In genomic region chr4:82860566-82860965, GRCm38 (mm10) we compare ENCODE assay signal across 19 mouse cellular contexts. TPM values are rescaled to one million over a fixed set of nuclear protein-coding genes. Genes with fewer than 3 reads are reported as not detected.
DNase-seq lines count a peak whose midpoint lies in the region; ATAC-seq and TF ChIP-seq lines count a peak whose summit lies in the region.
"Had no signal": no experiment of that assay in that cellular context is flagged by ENCODE, and none has a peak within 500 bp of the region (broad histone marks: within the 10 kb centered on the region; RNA-seq: fewer than 3 reads in every experiment).

No protein-coding gene starts in this region.

- TF ChIP-seq EP300 in stomach, postnatal 0 days (optimal IDR thresholded peaks at IDR 0.05): no peak

- peak overlapping the region; percentile 56; the same call in 1 of the 2 replicates for H3K27ac ChIP-seq in intestine, embryonic 15.5 days
- no peak overlapping the region for H3K27ac ChIP-seq in intestine, postnatal 0 days (ENCODE audit: low read depth, low read length)
- H3K27ac ChIP-seq in stomach, embryonic 16.5 days (ENCODE audit: low read length): peak overlapping the region; percentile 27; the same call in 1 of the 2 replicates
- H3K27ac ChIP-seq in stomach, postnatal 0 days (replicated peaks): no peak overlapping the region; the same call in 1 of the 2 replicates

- DNase-seq in adrenal gland, postnatal 14 days: peak; percentile 21
- no peak for DNase-seq in adrenal gland, adult 8-10 months
- peak; percentile 74 for DNase-seq in heart, adult 11 months
- DNase-seq in heart, postnatal 25 days (ENCODE audit: low spot score): no peak
- DNase-seq in stomach, postnatal 0 days (ENCODE audit: low spot score): no peak
- DNase-seq: cerebellum, postnatal 36 days; kidney, adult 9 months; kidney, postnatal 4 days; lung, adult 2 months; right cerebral cortex, postnatal 25 days; thymus, postnatal 4 days had no signal

- no peaks in the 10 kb centered on the region for H3K27me3 ChIP-seq in intestine, embryonic 15.5 days (replicated peaks)
- H3K27me3 ChIP-seq in intestine, postnatal 0 days (replicated peaks; ENCODE audit: control insufficient read depth, insufficient read depth, low read length): no peaks in the 10 kb centered on the region
- no peaks in the 10 kb centered on the region for H3K27me3 ChIP-seq in stomach, embryonic 16.5 days (ENCODE audit: control insufficient read depth, insufficient read depth, low read length)
- no peaks in the 10 kb centered on the region for H3K27me3 ChIP-seq in stomach, postnatal 0 days (ENCODE audit: control insufficient read depth, insufficient read depth, low read length)

- H3K9me3 ChIP-seq in intestine, embryonic 15.5 days: no peaks in the 10 kb centered on the region
- H3K9me3 ChIP-seq in intestine, postnatal 0 days (ENCODE audit: control insufficient read depth): no peaks in the 10 kb centered on the region
- no peaks in the 10 kb centered on the region for H3K9me3 ChIP-seq in stomach, embryonic 16.5 days (replicated peaks; ENCODE audit: control insufficient read depth, low read length)
- no peaks in the 10 kb centered on the region for H3K9me3 ChIP-seq in stomach, postnatal 0 days (ENCODE audit: control insufficient read depth, low read length)

- H3K9ac ChIP-seq in intestine, embryonic 15.5 days: no peak overlapping the region
- no peak overlapping the region for H3K9ac ChIP-seq in intestine, postnatal 0 days (ENCODE audit: low read depth, low read length)
- H3K9ac ChIP-seq in stomach, embryonic 16.5 days (ENCODE audit: low read length): no peak overlapping the region
- no peak overlapping the region for H3K9ac ChIP-seq in stomach, postnatal 0 days (ENCODE audit: low read length)

- no peak overlapping the region for H3K4me2 ChIP-seq in intestine, embryonic 15.5 days (replicated peaks)
- no peak overlapping the region for H3K4me2 ChIP-seq in intestine, postnatal 0 days (replicated peaks; ENCODE audit: low read depth)
- H3K4me2 ChIP-seq in stomach, embryonic 16.5 days (ENCODE audit: low read depth, low read length): no peak overlapping the region
- H3K4me2 ChIP-seq in stomach, postnatal 0 days (replicated peaks; ENCODE audit: low read depth): no peak overlapping the region

- H3K4me3 ChIP-seq in intestine, embryonic 15.5 days (replicated peaks): no peak overlapping the region
- no peak overlapping the region for H3K4me3 ChIP-seq in intestine, postnatal 0 days (ENCODE audit: low read depth, low read length)
- no peak overlapping the region for H3K4me3 ChIP-seq in stomach, embryonic 16.5 days (replicated peaks; ENCODE audit: low read length)
- H3K4me3 ChIP-seq in stomach, postnatal 0 days (ENCODE audit: low read depth, low read length): no peak overlapping the region

- 43% methylated on average over 3 of the region's 3 CpGs for WGBS in intestine, embryonic 15.5 days
- WGBS in intestine, postnatal 0 days: 29% methylated on average over 3 of the region's 3 CpGs
- WGBS in stomach, embryonic 16.5 days: 32% methylated on average over 3 of the region's 3 CpGs
- WGBS in stomach, postnatal 0 days: 32% methylated on average over 3 of the region's 3 CpGs

- ATAC-seq in intestine, embryonic 15.5 days: peak; percentile 35; the same call in 1 of the 2 replicates
- no peak for ATAC-seq in intestine, postnatal 0 days
- ATAC-seq in stomach, embryonic 16.5 days (ENCODE audit: insufficient read depth, low FRiP score): no peak
- no peak for ATAC-seq in stomach, postnatal 0 days (ENCODE audit: low FRiP score, low TSS enrichment)

- H3K36me3 ChIP-seq in intestine, embryonic 15.5 days: no peaks in the 10 kb centered on the region
- H3K36me3 ChIP-seq in intestine, postnatal 0 days (ENCODE audit: control insufficient read depth, insufficient read depth): no peaks in the 10 kb centered on the region
- H3K36me3 ChIP-seq in stomach, embryonic 16.5 days (ENCODE audit: control insufficient read depth, insufficient read depth, low read length): no peaks in the 10 kb centered on the region
- H3K36me3 ChIP-seq in stomach, postnatal 0 days (ENCODE audit: control insufficient read depth, insufficient read depth, low read length): no peaks in the 10 kb centered on the region

- intact Hi-C loops in heart, postnatal 25 days (cut with DNase I): no loop called here

- TF ChIP-seq CTCF in intestine, postnatal 0 days (IDR thresholded peaks at IDR 0.05; ENCODE audit: low read depth): no peak
- no peak for TF ChIP-seq CTCF in stomach, postnatal 0 days (IDR thresholded peaks at IDR 0.05; ENCODE audit: low read depth)

- H3K4me1 ChIP-seq in intestine, embryonic 15.5 days (replicated peaks): no peaks in the 10 kb centered on the region
- 0 out of 2 replicates have a peak, but pooled peaks cover 3% of the 10 kb centered on the region for H3K4me1 ChIP-seq in intestine, postnatal 0 days (replicated peaks; ENCODE audit: control insufficient read depth, insufficient read depth, low read length)
- H3K4me1 ChIP-seq in stomach, embryonic 16.5 days (ENCODE audit: control insufficient read depth, insufficient read depth, low read length): no peaks in the 10 kb centered on the region
- H3K4me1 ChIP-seq in stomach, postnatal 0 days (replicated peaks; ENCODE audit: control insufficient read depth, insufficient read depth): 0 out of 2 replicates have a peak, but pooled peaks cover 3% of the 10 kb centered on the region

RNA-seq across cellular contexts. Expression of gene Zdhhc21, which starts 0.8 kb away (rescaled TPM):
- total RNA-seq in adrenal gland, postnatal 14 days (2021): 16.1 and 17.2 TPM in 2 replicates
- 10 to 100 TPM; 16.3 to 17.9 (median 17.0) TPM for total RNA-seq in adrenal gland, adult 8-10 months (2022)
- 10 to 100 TPM; 10.8 to 11.6 TPM for total RNA-seq in heart, postnatal 25 days (2021)
- polyA plus RNA-seq in intestine, embryonic 15.5 days (2015; fragmentation: Nextera tagmentation; extraction: Ambion mirVana): 15.0 and 17.7 TPM in 2 replicates
- 8.1 and 8.2 TPM in 2 replicates for polyA plus RNA-seq in intestine, postnatal 0 days (2015; fragmentation: Nextera tagmentation; extraction: Ambion mirVana)
- polyA plus RNA-seq in stomach, embryonic 16.5 days (2015; fragmentation: Nextera tagmentation; extraction: Ambion mirVana): 18.2 and 21.3 TPM in 2 replicates
- polyA plus RNA-seq in stomach, postnatal 0 days (2015; fragmentation: Nextera tagmentation; extraction: Ambion mirVana): 9.9 and 10.4 TPM in 2 replicates

RNA-seq across cellular contexts. Expression of gene Cer1, which starts 24.4 kb away (rescaled TPM):
- not detected in 2 replicates for total RNA-seq in adrenal gland, postnatal 14 days (2021)
- total RNA-seq in adrenal gland, adult 8-10 months (2022): not detected
- total RNA-seq in heart, postnatal 25 days (2021): not detected
- polyA plus RNA-seq in intestine, embryonic 15.5 days (2015; fragmentation: Nextera tagmentation; extraction: Ambion mirVana): 0.21 TPM in 1 of 2 replicates, not detected in the other
- polyA plus RNA-seq in intestine, postnatal 0 days (2015; fragmentation: Nextera tagmentation; extraction: Ambion mirVana): not detected in 2 replicates
- polyA plus RNA-seq in stomach, embryonic 16.5 days (2015; fragmentation: Nextera tagmentation; extraction: Ambion mirVana): 0.12 and 0.25 TPM in 2 replicates
- polyA plus RNA-seq in stomach, postnatal 0 days (2015; fragmentation: Nextera tagmentation; extraction: Ambion mirVana): 0.05 TPM in 1 of 2 replicates, not detected in the other
- total RNA-seq: layer of hippocampus, postnatal 14 days; liver, adult 2 months; neutrophil, adult 5-6 weeks had no signal
- polyA plus RNA-seq: activated CD4-positive, CD25-positive, alpha-beta regulatory T cell, adult 4 months; gonadal fat pad, adult 2 months; liver, adult 2 months; lung, adult 2 months had no signal

Comparison
In these comparisons a context has a peak if more than half of its experiments do, and no peak if none do; other contexts are left out.
1. DNase-seq: peak in adrenal gland, postnatal 14 days (single experiment) and heart, adult 11 months (single experiment); none in adrenal gland, adult 8-10 months (single experiment), heart, postnatal 25 days (single experiment) and stomach, postnatal 0 days (single experiment).
2. H3K27ac ChIP-seq: peak in intestine, embryonic 15.5 days (single experiment) and stomach, embryonic 16.5 days (single experiment); none in intestine, postnatal 0 days (single experiment) and stomach, postnatal 0 days (single experiment).